Mouse (Mus musculus) megakaryocyte, embryonic 14.5 days (primary cell): ENCODE measurements at regions not wholly inside any gene's neighbourhood (a gene's known extent, or its start where the extent isn't known, plus 50 kb on each side); places are given as distances from the start of the nearest gene placed in this dataset.

Experiments used
- FLI1 ChIP-seq: IDR thresholded peaks from 2 replicates; pipeline ENCODE4 v1.6.1; 2012; ENCODE audit warnings: low read length, inconsistent platforms, mixed read lengths
- GATA1 ChIP-seq: IDR thresholded peaks from 3 replicates; pipeline ENCODE4 v1.6.1; 2012; ENCODE audit warnings: mixed read lengths, low read length, inconsistent platforms, borderline replicate concordance

DNA sequence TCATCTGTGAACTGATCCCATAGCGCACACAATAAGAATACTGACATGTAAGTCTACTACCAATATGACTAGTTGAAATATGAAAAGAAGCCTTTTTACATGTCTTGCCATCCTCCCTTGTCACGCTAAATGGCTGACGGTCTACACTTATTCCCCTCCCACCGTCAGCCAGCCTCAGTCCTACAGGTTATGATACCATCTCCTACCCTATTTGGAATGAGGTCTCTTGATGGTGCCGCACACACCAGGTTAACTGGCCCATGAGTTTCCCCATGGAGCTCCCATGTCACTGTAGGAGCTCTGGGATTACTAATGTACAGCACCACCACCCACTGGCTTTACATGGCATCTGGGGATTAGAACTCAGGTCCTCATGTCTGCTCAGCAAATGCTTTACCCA, 60.0 kb upstream of the Synm start:
- TF ChIP-seq GATA1 (no peak), FLI1 (no peak)
